Mouse (Mus musculus): ENCODE data around the gene Prf1. TPM values are rescaled to one million over a fixed set of nuclear protein-coding genes. Genes with fewer than 3 reads are reported as not detected.

Prf1 gene
- polyA plus RNA-seq, 1 experiment from 2014 or later, result not detected

GRCm38 (mm10) chr10:61272631-61273030 is 25.0 kb upstream of the Prf1 start:
- WGBS, result 38% methylated on average over 5 of the region's 5 CpGs
- no peak for ATAC-seq (ENCODE audit: insufficient number of reproducible peaks, insufficient read depth, low FRiP score, low TSS enrichment, low read depth)
- H3K27me3 ChIP-seq, result peaks cover 17% of the 10 kb centered on the region
- H3K9me3 ChIP-seq, result no peaks in the 10 kb centered on the region
- H3K4me1 ChIP-seq, result peaks cover 31% of the 10 kb centered on the region
- peak overlapping the region; percentile 44; the same call in 1 of the 2 replicates for H3K27ac ChIP-seq
- peak overlapping the region; percentile 60 for H3K4me3 ChIP-seq
- no peaks in the 10 kb centered on the region for H3K36me3 ChIP-seq
- peak overlapping the region; percentile 91 for H3K4me2 ChIP-seq
- peak overlapping the region; percentile 82 for H3K9ac ChIP-seq

DNA sequence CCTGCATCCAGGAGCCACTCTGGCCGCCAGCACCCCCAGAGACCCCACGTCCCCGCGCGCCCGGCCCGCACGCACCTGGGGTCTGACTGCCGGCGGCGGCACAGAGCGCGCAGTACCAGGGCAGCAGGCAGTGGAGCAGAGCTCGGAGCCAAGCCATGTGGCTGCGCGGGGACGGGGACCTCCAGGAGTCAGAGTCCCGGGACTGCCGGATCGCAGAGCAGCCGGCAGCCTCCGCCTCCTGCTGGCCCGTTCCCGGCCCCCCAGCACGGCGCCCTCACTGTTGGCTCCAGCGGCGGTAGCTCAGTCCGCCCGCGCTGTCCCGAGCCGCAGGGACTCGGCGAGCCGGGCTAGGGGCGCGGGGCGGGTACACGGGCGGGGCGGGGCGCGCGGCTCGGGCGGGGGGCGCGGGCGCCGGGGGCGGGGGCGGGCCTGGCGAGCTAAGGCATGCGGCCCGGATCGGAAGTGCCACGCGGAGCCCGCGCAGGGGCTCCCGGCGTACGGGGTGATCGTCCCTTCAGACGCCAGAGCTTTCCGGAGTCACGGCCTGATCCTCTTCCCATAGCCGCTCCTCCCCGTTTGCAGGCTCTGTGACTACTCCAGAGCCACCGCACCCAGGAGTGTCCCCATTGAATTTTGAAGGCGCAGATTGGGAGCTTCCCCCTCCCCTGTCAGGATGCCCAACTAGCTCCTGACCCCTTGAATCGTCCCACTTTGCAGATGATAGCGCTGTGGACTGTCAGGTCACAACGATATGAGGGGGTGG is 24.4 kb upstream of the Prf1 start, which contains the start of gene Adamts14:
Gene Adamts14 (minus strand): TSS at position 358 of the 763 bp plus-strand sequence.
- peak within 1 kb of the TSS; percentile 60 for H3K4me3 ChIP-seq
- H3K36me3 ChIP-seq, result no peaks in the 10 kb centered on the region
- H3K4me2 ChIP-seq, result peak within 1 kb of the TSS; percentile 91
- under 1% methylated on average over 54 of the region's 75 CpGs for WGBS
- peak within 1 kb of the TSS; percentile 44; the same call in 1 of the 2 replicates for H3K27ac ChIP-seq
- ATAC-seq (ENCODE audit: insufficient number of reproducible peaks, insufficient read depth, low FRiP score, low TSS enrichment, low read depth), result peak; percentile 38; the same call in 1 of the 2 replicates
- peaks cover 31% of the 10 kb centered on the region for H3K4me1 ChIP-seq
- H3K9me3 ChIP-seq, result no peaks in the 10 kb centered on the region
- H3K27me3 ChIP-seq, result peaks cover 17% of the 10 kb centered on the region
- peak within 1 kb of the TSS; percentile 82 for H3K9ac ChIP-seq

GRCm38 (mm10) chr10:61273844-61274215 is 23.8 kb upstream of the Prf1 start:
- Histone ChIP-seq H3K4me2 (peak overlapping the region; percentile 91), H3K27me3 (peaks cover 17% of the 10 kb centered on the region), H3K4me3 (peak overlapping the region; percentile 60), H3K9me3 (no peaks in the 10 kb centered on the region), H3K36me3 (no peaks in the 10 kb centered on the region), H3K9ac (peak overlapping the region; percentile 82; the same call in 1 of the 2 replicates), H3K4me1 (peaks cover 31% of the 10 kb centered on the region), H3K27ac (peak overlapping the region; percentile 44; the same call in 1 of the 2 replicates)
- 48% methylated on average over 7 of the region's 7 CpGs for WGBS
- ATAC-seq (ENCODE audit: insufficient number of reproducible peaks, insufficient read depth, low FRiP score, low TSS enrichment, low read depth), result no peak

DNA sequence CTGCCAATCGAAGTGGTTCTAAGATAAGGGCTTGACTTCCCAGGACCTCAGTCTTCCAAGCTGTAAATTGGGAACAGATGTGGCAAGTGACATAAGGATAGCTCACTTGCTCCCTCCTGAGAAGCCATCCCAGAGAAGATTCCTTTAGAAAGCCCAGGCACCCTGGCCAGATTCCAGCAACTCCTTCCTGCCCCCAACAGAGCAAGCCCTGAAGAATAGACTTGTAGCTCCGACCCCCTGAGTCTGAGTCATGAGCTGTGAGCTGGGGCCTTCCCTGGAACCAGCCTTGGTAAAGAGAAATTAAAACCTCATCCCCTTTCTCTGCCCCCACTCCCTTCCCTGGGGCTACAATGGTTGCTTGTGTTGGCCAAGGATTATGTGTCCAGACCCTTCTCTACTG is 23.1 kb upstream of the Prf1 start:
- Histone ChIP-seq H3K4me1 (peaks cover 31% of the 10 kb centered on the region), H3K36me3 (no peaks in the 10 kb centered on the region), H3K27me3 (peaks cover 17% of the 10 kb centered on the region), H3K9ac (no peak overlapping the region), H3K9me3 (no peaks in the 10 kb centered on the region), H3K4me3 (no peak overlapping the region), H3K27ac (no peak overlapping the region), H3K4me2 (no peak overlapping the region)
- no peak for ATAC-seq (ENCODE audit: insufficient number of reproducible peaks, insufficient read depth, low FRiP score, low TSS enrichment, low read depth)
- WGBS, result 31% methylated on average over 2 of the region's 2 CpGs

- Histone ChIP-seq H3K9me3 (no peaks in the 10 kb centered on the region), H3K27ac (no peak overlapping the region), H3K4me3 (no peak overlapping the region), H3K9ac (no peak overlapping the region), H3K4me2 (no peak overlapping the region), H3K4me1 (peaks cover 31% of the 10 kb centered on the region), H3K36me3 (no peaks in the 10 kb centered on the region), H3K27me3 (peaks cover 12% of the 10 kb centered on the region)
- no peak for ATAC-seq (ENCODE audit: insufficient number of reproducible peaks, insufficient read depth, low FRiP score, low TSS enrichment, low read depth)
- 2% methylated on average over 5 of the region's 5 CpGs for WGBS
Observed at GRCm38 (mm10) chr10:61275669-61276110, 21.9 kb upstream of the Prf1 start.

- Histone ChIP-seq H3K9ac (no peak overlapping the region), H3K27me3 (peaks cover 9% of the 10 kb centered on the region), H3K4me3 (no peak overlapping the region), H3K4me2 (no peak overlapping the region), H3K4me1 (peaks cover 27% of the 10 kb centered on the region), H3K36me3 (no peaks in the 10 kb centered on the region), H3K9me3 (no peaks in the 10 kb centered on the region), H3K27ac (no peak overlapping the region)
- ATAC-seq (ENCODE audit: insufficient number of reproducible peaks, insufficient read depth, low FRiP score, low TSS enrichment, low read depth), result no peak
- 89% methylated on average over 6 of the region's 6 CpGs for WGBS
Observed at GRCm38 (mm10) chr10:61277051-61277450, 20.6 kb upstream of the Prf1 start.

DNA sequence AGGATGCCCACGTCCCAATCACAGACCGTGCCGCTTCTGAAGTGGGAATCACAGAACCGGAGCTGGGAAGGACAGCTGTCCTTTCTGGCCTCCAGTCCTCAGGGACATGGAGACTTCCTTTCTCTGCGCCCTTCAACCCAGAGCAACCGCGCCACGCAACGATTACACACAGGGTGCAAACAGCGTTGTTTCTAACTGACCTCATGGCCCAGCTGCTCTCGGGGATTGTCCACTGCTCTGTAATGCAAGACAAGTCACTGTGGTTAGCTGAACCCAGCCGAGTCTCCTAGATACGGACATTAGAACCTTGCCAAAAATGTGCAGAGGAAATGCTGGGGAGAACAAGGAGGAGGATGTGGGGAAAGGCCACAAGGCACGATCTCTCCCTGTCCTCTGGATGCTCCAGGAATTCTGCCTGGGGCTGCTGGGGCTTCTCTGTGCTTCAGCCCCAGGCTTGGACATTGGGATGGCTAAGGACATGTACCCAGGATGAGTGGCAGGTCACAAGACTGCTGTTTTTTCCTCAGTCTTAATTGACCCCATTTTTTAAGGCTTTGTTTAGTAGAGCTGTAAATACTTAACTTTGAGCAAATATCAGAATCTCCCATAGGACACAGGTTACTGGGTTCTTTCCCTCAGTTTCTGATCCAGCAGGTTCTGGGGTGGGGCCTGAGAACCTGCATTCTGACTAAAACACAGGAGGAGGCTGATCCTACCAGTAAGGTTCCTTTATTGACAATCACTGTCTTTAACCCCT is 19.5 kb upstream of the Prf1 start:
- WGBS, result 46% methylated on average over 14 of the region's 14 CpGs
- no peaks in the 10 kb centered on the region for H3K36me3 ChIP-seq
- peaks cover 9% of the 10 kb centered on the region; the same call in 1 of the 2 replicates for H3K27me3 ChIP-seq
- no peak overlapping the region for H3K4me3 ChIP-seq
- no peak overlapping the region for H3K27ac ChIP-seq
- no peak overlapping the region for H3K4me2 ChIP-seq
- no peak for ATAC-seq (ENCODE audit: insufficient number of reproducible peaks, insufficient read depth, low FRiP score, low TSS enrichment, low read depth)
- H3K4me1 ChIP-seq, result peaks cover 19% of the 10 kb centered on the region
- no peaks in the 10 kb centered on the region for H3K9me3 ChIP-seq
- no peak overlapping the region for H3K9ac ChIP-seq

GRCm38 (mm10) chr10:61281115-61281514 is 16.5 kb upstream of the Prf1 start:
- Histone ChIP-seq H3K27ac (no peak overlapping the region), H3K9ac (no peak overlapping the region), H3K27me3 (no peaks in the 10 kb centered on the region), H3K36me3 (no peaks in the 10 kb centered on the region), H3K9me3 (no peaks in the 10 kb centered on the region), H3K4me2 (no peak overlapping the region), H3K4me1 (no peaks in the 10 kb centered on the region), H3K4me3 (no peak overlapping the region)
- 75% methylated on average over 5 of the region's 5 CpGs for WGBS
- no peak for ATAC-seq (ENCODE audit: insufficient number of reproducible peaks, insufficient read depth, low FRiP score, low TSS enrichment, low read depth)

GRCm38 (mm10) chr10:61284309-61284708 is 13.3 kb upstream of the Prf1 start:
- Histone ChIP-seq H3K27me3 (no peaks in the 10 kb centered on the region), H3K27ac (no peak overlapping the region), H3K4me1 (no peaks in the 10 kb centered on the region), H3K9ac (no peak overlapping the region), H3K9me3 (no peaks in the 10 kb centered on the region), H3K36me3 (no peaks in the 10 kb centered on the region), H3K4me3 (no peak overlapping the region), H3K4me2 (no peak overlapping the region)
- WGBS, result 83% methylated on average over 4 of the region's 4 CpGs
- ATAC-seq (ENCODE audit: insufficient number of reproducible peaks, insufficient read depth, low FRiP score, low TSS enrichment, low read depth), result no peak

- H3K36me3 ChIP-seq, result no peaks in the 10 kb centered on the region
- no peak overlapping the region for H3K4me2 ChIP-seq
- WGBS, result 86% methylated on average over 11 of the region's 11 CpGs
- no peaks in the 10 kb centered on the region for H3K27me3 ChIP-seq
- no peak overlapping the region for H3K4me3 ChIP-seq
- no peaks in the 10 kb centered on the region for H3K4me1 ChIP-seq
- ATAC-seq (ENCODE audit: insufficient number of reproducible peaks, insufficient read depth, low FRiP score, low TSS enrichment, low read depth), result no peak
- H3K9ac ChIP-seq, result no peak overlapping the region
- H3K27ac ChIP-seq, result no peak overlapping the region
- H3K9me3 ChIP-seq, result no peaks in the 10 kb centered on the region
Observed at GRCm38 (mm10) chr10:61285271-61285670, 12.4 kb upstream of the Prf1 start.

DNA sequence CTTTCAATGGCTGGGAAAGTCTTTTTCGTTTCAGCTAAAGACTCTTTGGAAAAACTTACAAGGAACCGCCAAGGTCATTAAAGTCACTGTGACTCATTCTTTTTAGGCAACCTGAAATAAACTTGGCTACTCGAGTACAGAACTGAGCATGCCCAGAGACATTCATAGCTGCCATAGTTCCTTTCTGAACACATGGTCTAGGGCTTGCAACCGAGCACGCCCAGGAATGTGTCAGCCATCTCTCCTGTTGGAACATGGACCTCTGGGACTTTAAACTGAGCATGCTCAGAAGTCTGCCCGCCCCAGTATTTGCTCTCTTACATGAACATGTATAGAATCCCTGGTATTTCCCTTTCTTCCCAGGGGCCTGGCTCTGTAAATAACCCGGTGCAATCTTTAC is 11.4 kb upstream of the Prf1 start:
- H3K4me1 ChIP-seq, result peaks cover 3% of the 10 kb centered on the region; the same call in 1 of the 2 replicates
- H3K4me3 ChIP-seq, result no peak overlapping the region
- ATAC-seq (ENCODE audit: insufficient number of reproducible peaks, insufficient read depth, low FRiP score, low TSS enrichment, low read depth), result no peak
- H3K9me3 ChIP-seq, result no peaks in the 10 kb centered on the region
- H3K27ac ChIP-seq, result no peak overlapping the region
- H3K4me2 ChIP-seq, result no peak overlapping the region
- H3K27me3 ChIP-seq, result no peaks in the 10 kb centered on the region
- WGBS, result 61% methylated on average over 7 of the region's 7 CpGs
- H3K36me3 ChIP-seq, result no peaks in the 10 kb centered on the region
- no peak overlapping the region for H3K9ac ChIP-seq
